Mouse (Mus musculus): ENCODE data around the gene Gm3453.
"Not testable (repeated sequence)": the region's sequence is repeated elsewhere in the genome, so short reads cannot be mapped to it uniquely, and the experiment has no call there.

DNA sequence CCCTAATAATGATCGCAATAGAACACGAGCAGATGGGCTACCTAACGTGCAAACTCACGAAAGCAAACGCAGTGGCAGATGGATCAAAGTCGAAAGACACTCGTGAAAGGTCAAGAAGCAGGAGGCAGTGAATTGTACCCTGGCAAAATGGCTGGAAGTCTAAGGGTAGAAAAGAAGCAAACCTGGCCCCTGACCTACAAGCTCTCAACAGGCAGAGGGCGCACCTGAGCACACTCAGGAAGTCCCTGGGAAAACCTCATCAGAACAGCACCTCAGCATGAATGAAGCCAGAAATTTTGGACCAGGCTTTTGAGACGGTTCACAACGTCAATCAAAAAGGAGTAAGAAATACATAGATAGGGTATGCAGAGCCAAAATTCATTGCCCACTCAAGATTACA is 18.5 kb downstream of the Gm3453 start:
- not testable (repeated sequence) for TF ChIP-seq CTCF (IDR thresholded peaks at IDR 0.05; ENCODE audit: low read depth, low read length); TAL1 (conservative IDR thresholded peaks at IDR 0.05; ENCODE audit: low read depth, low read length); GATA1 (IDR thresholded peaks at IDR 0.05; ENCODE audit: borderline replicate concordance, low read length)

Data from G1E (cell line).